Mouse (Mus musculus) MEL (cell line): ENCODE results near the gene Usp39. TPM values are rescaled to one million over a fixed set of nuclear protein-coding genes. Genes with fewer than 3 reads are reported as not detected.

Experiments used
- DNase-seq: peaks from one replicate; pipeline ENCODE4 v3.0.0; 2011; ENCODE audit warnings: low read depth, low spot score
- H3K27ac ChIP-seq: 2 replicates; pipeline ENCODE4 v1.5.1; 2012; ENCODE audit warnings: low read depth, mild to moderate bottlenecking, control low read depth, low read length, moderate library complexity; ENCODE audit not compliant: control insufficient read depth
- H3K27me3 ChIP-seq, 2 experiments: fragments of 150-350 bp in 1 of 2; sonication (generic) in 1 of 2; 2 replicates each; pipeline ENCODE4 v1.6.1; 2012; ENCODE audit warnings: low read length in 2 of 2, mild to moderate bottlenecking in 2 of 2, improper control_type of control experiment in 1 of 2, moderate library complexity in 1 of 2; ENCODE audit not compliant: insufficient read depth in 2 of 2, control insufficient read depth in 1 of 2
- H3K36me3 ChIP-seq, 2 experiments: 2 replicates each; pipeline ENCODE4 v1.6.1; 2012 to 2014; ENCODE audit warnings: low read length in 2 of 2, improper control_type of control experiment in 1 of 2, inconsistent platforms in 1 of 2, mild to moderate bottlenecking in 1 of 2; ENCODE audit not compliant: insufficient read depth in 2 of 2, control insufficient read depth in 1 of 2
- H3K4me1 ChIP-seq, 2 experiments: fragments of 150-350 bp in 1 of 2; sonication (generic) in 1 of 2; 2 replicates each; pipeline ENCODE4 v1.6.1; 2012; ENCODE audit warnings: low read length in 2 of 2, improper control_type of control experiment in 1 of 2, mild to moderate bottlenecking in 1 of 2; ENCODE audit not compliant: insufficient read depth in 2 of 2, control insufficient read depth in 1 of 2
- H3K4me3 ChIP-seq, 2 experiments: fragments of 150-350 bp in 1 of 2; sonication (generic) in 1 of 2; 2 replicates each; pipeline ENCODE4 v1.5.1; 2012; ENCODE audit warnings: low read depth in 2 of 2, low read length in 2 of 2, mild to moderate bottlenecking in 2 of 2, moderate library complexity in 2 of 2, control low read depth in 1 of 2, improper control_type of control experiment in 1 of 2; ENCODE audit not compliant: control insufficient read depth in 1 of 2, insufficient read depth in 1 of 2
- H3K79me2 ChIP-seq: 2 replicates; pipeline ENCODE4 v1.6.1; 2012; ENCODE audit warnings: mild to moderate bottlenecking, low read length, moderate library complexity; ENCODE audit not compliant: control insufficient read depth, poor library complexity, insufficient read depth
- H3K9ac ChIP-seq: 2 replicates; pipeline ENCODE4 v1.6.1; 2012; ENCODE audit warnings: low read depth, mild to moderate bottlenecking, control low read depth, low read length, moderate library complexity; ENCODE audit not compliant: control insufficient read depth, poor library complexity, severe bottlenecking
- H3K9me3 ChIP-seq: fragments of 150-350 bp; sonication (generic); replicated peaks from 2 replicates; pipeline ENCODE4 v1.6.1; 2012; ENCODE audit warnings: mild to moderate bottlenecking, low read length, improper control_type of control experiment, moderate library complexity; ENCODE audit not compliant: insufficient read depth
- CTCF ChIP-seq, 3 experiments: IDR thresholded peaks in 2 of 3; conservative IDR thresholded peaks in 1 of 3; 2 replicates each; pipeline ENCODE4 v1.5.1; 2011 to 2012; ENCODE audit warnings: low read length in 3 of 3, low read depth in 2 of 3, mild to moderate bottlenecking in 2 of 3, improper control_type of control experiment in 1 of 3, inconsistent platforms in 1 of 3, mixed read lengths in 1 of 3, moderate library complexity in 1 of 3; ENCODE audit not compliant: control insufficient read depth in 1 of 3, insufficient read depth in 1 of 3, poor library complexity in 1 of 3, severe bottlenecking in 1 of 3
- E2F4 ChIP-seq: IDR thresholded peaks from 2 replicates; pipeline ENCODE4 v1.6.1; 2011; ENCODE audit warnings: low read depth, low read length, improper control_type of control experiment, borderline replicate concordance
- ETS1 ChIP-seq: IDR thresholded peaks from 2 replicates; pipeline ENCODE4 v1.6.1; 2012; ENCODE audit warnings: low read depth, mild to moderate bottlenecking, inconsistent platforms, low read length, improper control_type of control experiment, moderate library complexity
- GATA1 ChIP-seq: IDR thresholded peaks from 2 replicates; pipeline ENCODE4 v1.6.1; 2011; ENCODE audit warnings: low read depth, low read length, improper control_type of control experiment
- HCFC1 ChIP-seq: IDR thresholded peaks from 2 replicates; pipeline ENCODE4 v1.6.1; 2012; ENCODE audit warnings: low read depth, mild to moderate bottlenecking, inconsistent platforms, low read length, improper control_type of control experiment, moderate library complexity
- JUND ChIP-seq: IDR thresholded peaks from 2 replicates; pipeline ENCODE4 v1.6.1; 2011; ENCODE audit warnings: low read depth, mild to moderate bottlenecking, improper control_type of control experiment, low read length
- KAT2A ChIP-seq: conservative IDR thresholded peaks from 2 replicates; pipeline ENCODE4 v1.6.1; 2012; ENCODE audit warnings: low read depth, low read length, improper control_type of control experiment, inconsistent platforms
- MAFK ChIP-seq: IDR thresholded peaks from 2 replicates; pipeline ENCODE4 v1.6.1; 2011; ENCODE audit warnings: low read depth, mild to moderate bottlenecking, low read length, improper control_type of control experiment, borderline replicate concordance
- MEF2A ChIP-seq: IDR thresholded peaks from 2 replicates; pipeline ENCODE4 v1.6.1; 2014; ENCODE audit warnings: low read depth, mild to moderate bottlenecking, inconsistent platforms, low read length, improper control_type of control experiment; ENCODE audit not compliant: poor library complexity, insufficient replicate concordance, severe bottlenecking; ENCODE audit errors: extremely low read depth
- NELFE ChIP-seq: IDR thresholded peaks from 2 replicates; pipeline ENCODE4 v1.6.1; 2011; ENCODE audit warnings: low read depth, low read length, improper control_type of control experiment
- POLR2AphosphoS2 ChIP-seq: IDR thresholded peaks from 2 replicates; pipeline ENCODE4 v1.6.1; 2011; ENCODE audit warnings: low read length, improper control_type of control experiment
- RAD21 ChIP-seq: IDR thresholded peaks from 2 replicates; pipeline ENCODE4 v1.6.1; 2011; ENCODE audit warnings: mild to moderate bottlenecking, low read depth, low read length, improper control_type of control experiment
- SMC3 ChIP-seq: IDR thresholded peaks from 2 replicates; pipeline ENCODE4 v1.6.1; 2011; ENCODE audit warnings: low read depth, low read length, improper control_type of control experiment
- TAL1 ChIP-seq: IDR thresholded peaks from 2 replicates; pipeline ENCODE4 v1.6.1; 2012; ENCODE audit warnings: mild to moderate bottlenecking, inconsistent platforms, low read length, moderate library complexity, mixed read lengths
- TBP ChIP-seq: IDR thresholded peaks from 2 replicates; pipeline ENCODE4 v1.8.0; 2011; ENCODE audit warnings: low read depth, low read length, improper control_type of control experiment
- TCF12 ChIP-seq: IDR thresholded peaks from 2 replicates; pipeline ENCODE4 v1.6.1; 2014; ENCODE audit warnings: low read depth, mild to moderate bottlenecking, inconsistent platforms, low read length, improper control_type of control experiment, moderate library complexity
- USF1 ChIP-seq: IDR thresholded peaks from 2 replicates; pipeline ENCODE4 v1.6.1; 2014; ENCODE audit warnings: low read depth, mild to moderate bottlenecking, inconsistent platforms, low read length, improper control_type of control experiment, moderate library complexity
- ZMIZ1 ChIP-seq: IDR thresholded peaks from 2 replicates; pipeline ENCODE4 v1.6.1; 2012; ENCODE audit warnings: low read depth, mild to moderate bottlenecking, inconsistent platforms, low read length, improper control_type of control experiment, moderate library complexity
- polyA plus RNA-seq, 2 experiments: library from polyadenylated mRNA; stranded (reverse) in 1 of 2; unstranded in 1 of 2; fragments of >175 nt in 1 of 2; fragments of >200 nt in 1 of 2; gene quantifications; 2 replicates each; pipeline versions ENCODE4 v1.2.1 to v1.2.4; 2012; ENCODE audit warnings: low replicate concordance in 2 of 2, low read depth in 1 of 2; ENCODE audit not compliant: insufficient read length in 2 of 2, insufficient read depth in 1 of 2, missing spikeins in 1 of 2
- total RNA-seq: library from RNA; depleted of rRNA; stranded (reverse); fragments of 300-350 nt; gene quantifications from 2 replicates; pipeline ENCODE4 v1.2.3, GENCODE M21; 2012

Usp39 gene
- total and polyA plus RNA-seq, 3 experiments = 103 to 106 TPM; not detected in 1

DNA sequence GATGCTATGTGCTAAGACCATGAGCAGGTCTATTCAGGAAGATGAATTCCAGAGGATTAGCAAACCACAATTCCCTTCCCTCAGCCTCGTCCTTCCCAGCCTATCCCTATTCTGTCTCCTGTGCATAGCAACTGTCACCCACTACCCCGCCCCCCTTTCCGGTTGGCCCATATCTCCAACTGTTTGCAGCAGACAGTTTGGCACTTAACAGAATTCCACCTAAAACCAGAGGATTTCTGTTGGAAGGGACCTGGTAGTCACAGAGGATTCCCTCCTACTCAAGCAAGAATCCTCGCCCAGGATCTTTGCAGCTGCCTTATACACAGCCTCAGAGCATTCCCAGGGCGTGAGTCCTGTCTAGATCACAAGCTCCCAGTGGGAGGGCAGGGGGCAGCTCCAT, 26.2 kb upstream of the Usp39 start:
- H3K4me3 ChIP-seq = no peak overlapping the region
- TF ChIP-seq ZMIZ1 = no peak
- TF ChIP-seq POLR2AphosphoS2 = 0 out of 2 replicates have a peak, but pooled peaks have one; percentile 2
- TF ChIP-seq, all 39 proteins: peak for 1
- Histone ChIP-seq H3K27me3 (no peaks in the 10 kb centered on the region), H3K9me3 (no peaks in the 10 kb centered on the region), H3K9ac (no peak overlapping the region), H3K79me2 (peaks cover 29% of the 10 kb centered on the region), H3K36me3 (peaks cover 8 to 30% of the 10 kb centered on the region in 2 experiments), H3K27ac (no peak overlapping the region), H3K4me1 (peaks cover 4 to 27% of the 10 kb centered on the region in 2 experiments)
- DNase-seq = no peak

GRCm38 (mm10) chr6:72370091-72370490, 25.1 kb upstream of the Usp39 start:
- Histone ChIP-seq H3K4me3 (no peak overlapping the region), H3K79me2 (peaks cover 22% of the 10 kb centered on the region), H3K9me3 (no peaks in the 10 kb centered on the region), H3K36me3 (peaks cover 6 to 22% of the 10 kb centered on the region in 2 experiments; a peak in 3 of 4 replicates), H3K9ac (no peak overlapping the region), H3K27ac (no peak overlapping the region), H3K27me3 (no peaks in the 10 kb centered on the region), H3K4me1 (peaks cover 4 to 20% of the 10 kb centered on the region in 2 experiments)
- no peak for TF ChIP-seq TAL1
- no peak for TF ChIP-seq E2F4
- no peak for TF ChIP-seq JUND
- no peak for TF ChIP-seq NELFE
- no peak for TF ChIP-seq TBP
- no peak for TF ChIP-seq MEF2A
- TF ChIP-seq ETS1 = no peak
- TF ChIP-seq GATA1 = no peak
- TF ChIP-seq RAD21 = no peak
- no peak for TF ChIP-seq USF1
- no peak for TF ChIP-seq MAFK
- no peak for DNase-seq

DNA sequence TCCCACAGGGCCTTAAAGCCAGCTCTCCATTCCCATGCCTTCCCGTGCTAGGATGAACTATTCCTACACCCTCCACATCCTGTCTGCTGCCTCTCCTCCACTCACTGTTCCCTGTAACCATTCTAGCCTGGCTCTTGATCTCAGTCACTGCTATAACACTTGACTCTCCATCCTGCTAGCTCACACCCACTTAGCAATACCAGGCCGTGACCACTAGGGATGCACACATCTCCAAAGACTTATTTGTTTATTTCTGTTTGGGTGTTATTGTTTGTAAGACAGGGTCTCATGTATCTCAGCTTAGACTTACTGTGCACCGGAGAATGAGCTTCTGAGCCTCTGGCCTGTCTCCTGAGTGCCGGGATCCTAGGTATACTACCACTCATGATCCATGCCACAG, 24.6 kb upstream of the Usp39 start:
- no peak for DNase-seq
- TF ChIP-seq HCFC1 (no peak), ETS1 (no peak), KAT2A (no peak), TCF12 (no peak), SMC3 (no peak), CTCF (IDR thresholded peaks at IDR 0.05 in 2 of 3, conservative IDR thresholded peaks at IDR 0.05 in 1 of 3; ENCODE audit: control insufficient read depth in 1 of 3, insufficient read depth in 1 of 3, low read depth in 2 of 3, low read length in 3 of 3, poor library complexity in 1 of 3, severe bottlenecking in 1 of 3) (peak; percentile 7 to 40 (median 13); a peak in 4 of 6 replicates)
- TF ChIP-seq, all 39 proteins: peak for 1
- Histone ChIP-seq H3K27ac (no peak overlapping the region), H3K4me3 (no peak overlapping the region), H3K27me3 (no peaks in the 10 kb centered on the region), H3K9ac (no peak overlapping the region), H3K79me2 (peaks cover 18% of the 10 kb centered on the region), H3K9me3 (no peaks in the 10 kb centered on the region), H3K36me3 (peaks cover 2 to 17% of the 10 kb centered on the region in 2 experiments; a peak in 3 of 4 replicates), H3K4me1 (peaks cover 2 to 14% of the 10 kb centered on the region in 2 experiments; a peak in 3 of 4 replicates)
